Mouse (Mus musculus) T-helper 17 cell (primary cell): Measurements from ENCODE around the gene Itpkc.

Source experiments
- in situ Hi-C, 2 experiments: fragments of 300-600 bp; cut with MboI, MseI; formaldehyde crosslinking; loops; 1 replicate in 1 of 2; 2 replicates in 1 of 2; pipeline ENCODE4 v1.15.1; 2025; ENCODE audit warnings: high pct_unique_total_duplicates in 2 of 2

The Itpkc gene

GRCm38 (mm10) chr7:27167475-27168094 is 60.9 kb downstream of the Itpkc start:
- in situ Hi-C loops: no loop called here

GRCm38 (mm10) chr7:27166614-27167474 is 61.6 kb downstream of the Itpkc start, which contains the start of gene Egln2:
Gene Egln2 (minus strand): TSS chr7:27166802.
- in situ Hi-C loops: no loop called here

- in situ Hi-C loops: no loop called here
Observed at GRCm38 (mm10) chr7:27166229-27166613, 62.2 kb downstream of the Itpkc start.

DNA sequence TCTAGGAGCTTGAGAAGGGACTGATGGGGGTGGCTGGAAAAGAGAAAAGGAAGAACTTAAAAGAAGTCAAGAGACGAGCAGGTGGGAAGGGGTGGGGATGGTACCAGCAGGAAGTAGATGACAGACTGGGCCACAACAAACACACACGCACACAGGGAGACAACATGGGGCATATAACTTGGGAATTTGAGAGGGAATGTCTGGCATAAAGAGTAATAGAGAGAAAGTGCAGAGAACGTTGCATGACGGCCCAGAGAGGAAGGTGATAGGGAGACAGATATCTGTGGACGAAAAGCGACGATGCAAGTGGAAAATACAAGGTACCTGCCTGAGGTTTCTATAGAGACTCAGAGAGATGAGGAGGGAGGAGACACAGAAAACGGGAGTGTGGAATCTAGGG is 62.8 kb downstream of the Itpkc start:
- in situ Hi-C loops: no loop called here

DNA sequence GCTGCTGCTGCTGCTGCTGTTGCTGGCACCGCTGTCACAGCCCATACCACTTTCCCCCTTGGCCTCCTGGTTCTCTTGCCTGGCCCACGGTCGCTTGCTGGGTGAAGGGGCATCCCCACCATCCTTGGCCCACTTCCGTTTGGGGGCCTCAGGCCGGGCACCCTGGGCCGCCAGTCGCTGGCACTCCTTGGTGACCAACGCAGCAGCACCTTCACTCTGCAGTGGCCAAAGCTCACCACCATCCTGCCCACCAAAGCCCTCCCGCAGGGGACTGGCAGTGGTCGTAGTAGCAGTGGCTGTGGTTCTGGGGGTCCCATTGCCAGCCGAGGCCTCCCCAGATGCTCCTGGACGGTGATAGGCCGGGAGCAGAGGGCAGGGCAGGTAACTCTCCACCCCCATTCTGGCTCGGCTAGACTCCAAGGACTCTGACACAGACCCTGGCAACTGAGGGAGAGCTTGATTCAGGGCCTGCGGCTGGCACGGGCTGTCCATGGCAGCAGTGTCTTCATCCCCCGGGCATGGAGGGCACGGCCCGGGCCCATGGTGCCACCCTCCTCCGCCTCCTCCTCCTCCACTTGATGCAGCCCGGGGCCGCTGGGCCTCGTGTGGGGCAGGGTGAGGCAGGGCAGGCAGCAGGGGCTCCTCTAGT is 63.3 kb downstream of the Itpkc start:
- in situ Hi-C loops: no loop called here

- in situ Hi-C loops: no loop called here
Observed at GRCm38 (mm10) chr7:27164112-27164947, 64.1 kb downstream of the Itpkc start.

GRCm38 (mm10) chr7:27163450-27163805 is 65.0 kb downstream of the Itpkc start:
- in situ Hi-C loops: no loop called here

DNA sequence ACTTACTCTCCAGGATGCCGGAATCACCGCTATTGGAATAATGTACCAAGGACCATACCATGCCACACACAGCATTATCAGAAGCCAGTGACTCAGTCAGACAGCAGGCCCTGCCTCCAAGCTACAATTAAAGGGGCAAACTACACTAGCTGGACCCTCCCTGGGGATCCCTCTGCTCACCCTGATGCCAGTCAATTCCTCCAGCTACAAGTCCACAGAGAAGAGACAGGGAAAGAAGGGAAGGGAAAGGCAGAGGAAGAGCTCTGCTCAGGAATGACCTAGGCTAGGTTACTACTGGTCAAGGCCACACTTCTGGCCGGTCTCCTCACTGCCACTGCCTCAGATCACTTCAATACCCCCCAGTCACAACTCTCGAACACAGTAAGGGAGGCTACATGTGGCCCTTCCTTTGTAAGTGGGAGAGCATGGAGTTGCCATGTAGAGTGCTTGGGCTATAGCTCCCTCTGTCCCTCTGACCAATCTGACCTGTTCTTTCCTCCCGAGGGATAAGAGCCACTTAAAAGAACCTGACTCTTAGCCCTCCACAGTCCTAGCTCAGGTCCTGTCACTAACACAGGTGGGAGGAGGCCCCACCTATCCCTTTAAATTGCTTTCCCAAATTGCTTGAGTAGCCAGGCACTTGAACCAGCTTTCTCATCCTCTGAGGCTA is 65.5 kb downstream of the Itpkc start:
- in situ Hi-C loops: no loop called here

- in situ Hi-C loops: no loop called here
Observed at GRCm38 (mm10) chr7:27161744-27162143, 66.7 kb downstream of the Itpkc start.

DNA sequence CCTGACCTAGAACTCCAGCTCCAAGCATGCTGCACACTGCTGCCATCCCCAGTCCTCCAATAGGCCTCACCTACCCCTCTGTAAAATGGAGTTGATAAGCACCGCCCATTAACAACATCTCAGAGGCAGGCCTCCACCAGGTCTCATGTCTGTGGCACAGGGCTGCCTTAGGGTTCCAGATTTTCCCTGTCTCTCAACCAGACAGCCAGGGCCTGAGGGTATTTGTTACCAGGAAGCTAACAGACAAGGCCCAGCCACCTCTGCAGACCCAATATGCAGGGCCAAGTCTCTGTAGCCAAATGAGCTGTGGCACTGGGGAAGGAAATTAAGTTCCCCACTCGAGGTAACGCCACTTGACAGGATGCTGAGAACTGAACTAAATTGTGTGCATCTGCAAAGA is 67.5 kb downstream of the Itpkc start:
- in situ Hi-C loops: no loop called here

GRCm38 (mm10) chr7:27159882-27160281 is 68.6 kb downstream of the Itpkc start:
- in situ Hi-C loops: no loop called here

DNA sequence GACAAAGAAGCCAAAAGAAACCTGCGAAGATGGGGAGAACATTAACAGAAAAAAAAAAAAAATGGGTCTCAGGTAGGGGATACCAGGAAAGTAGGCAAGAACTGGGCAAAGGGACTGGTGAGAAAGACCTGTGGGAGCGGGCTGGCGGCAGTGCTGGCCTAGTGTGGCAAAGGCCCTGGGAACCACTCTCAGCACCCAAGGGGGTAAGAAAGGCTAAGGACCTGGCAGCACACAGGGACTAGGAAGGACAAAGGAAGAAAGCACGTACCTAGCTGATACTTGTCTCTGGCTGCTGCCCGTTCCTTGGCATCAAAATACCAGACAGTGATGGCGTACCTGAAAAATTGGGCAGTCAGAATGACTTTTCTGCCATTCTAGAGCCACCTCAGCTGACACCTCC is 69.2 kb downstream of the Itpkc start:
- in situ Hi-C loops: no loop called here

- in situ Hi-C loops: no loop called here
Observed at GRCm38 (mm10) chr7:27158171-27158570, 70.3 kb downstream of the Itpkc start.
